Mouse (Mus musculus) kidney, adult 2 months (tissue): Measurements from ENCODE around the gene Cyp2t4. TPM values are rescaled to one million over a fixed set of nuclear protein-coding genes. Genes with fewer than 3 reads are reported as not detected.

ENCODE experiments used
- DNase-seq: peaks from one replicate; pipeline ENCODE4 v3.0.0; 2021
- H3K27ac ChIP-seq: fragments of 200-500 bp; 2 replicates; pipeline ENCODE4 v1.5.1; 2012; ENCODE audit warnings: low read depth, low read length, control low read depth, inconsistent platforms; ENCODE audit not compliant: insufficient read depth
- H3K27me3 ChIP-seq: fragments of 200-500 bp; replicated peaks from 2 replicates; pipeline ENCODE4 v1.6.1; 2012; ENCODE audit warnings: mild to moderate bottlenecking, moderate library complexity, low read length, inconsistent platforms; ENCODE audit not compliant: control insufficient read depth, insufficient read depth
- H3K36me3 ChIP-seq: fragments of 200-500 bp; 2 replicates; pipeline ENCODE4 v1.6.1; 2012; ENCODE audit warnings: mild to moderate bottlenecking, moderate library complexity, low read length, inconsistent platforms; ENCODE audit not compliant: control insufficient read depth, insufficient read depth
- H3K4me1 ChIP-seq: fragments of 200-500 bp; 2 replicates; pipeline ENCODE4 v1.6.1; 2011; ENCODE audit warnings: low read length; ENCODE audit not compliant: control insufficient read depth, insufficient read depth
- H3K4me3 ChIP-seq: fragments of 200-500 bp; 2 replicates; pipeline ENCODE4 v1.5.1; 2011; ENCODE audit warnings: mild to moderate bottlenecking, low read depth, low read length, control low read depth; ENCODE audit not compliant: insufficient read depth
- CTCF ChIP-seq: fragments of 200-500 bp; conservative IDR thresholded peaks from 2 replicates; pipeline ENCODE4 v1.5.1; 2011; ENCODE audit warnings: low read depth, mild to moderate bottlenecking, control low read depth, low read length, moderate library complexity, mixed read lengths; ENCODE audit not compliant: insufficient read depth, insufficient read length
- POLR2A ChIP-seq: fragments of 200-500 bp; IDR thresholded peaks from one replicate; pipeline ENCODE4 v1.6.1; 2011; ENCODE audit warnings: low read depth, low read length, control low read depth
- whole genome bisulfite sequencing: fragments of 180-500 bp; shearing (Covaris S2); methylation state at CpG from one replicate; pipeline ENCODE4 v1.1.7; 2018; 5-methylcytosine and 5-hydroxymethylcytosine counted together
- polyA plus RNA-seq: library from polyadenylated mRNA; depleted of rRNA; stranded (reverse); fragments of >200 nt; gene quantifications from 2 replicates; pipeline ENCODE4 v1.2.3, GENCODE M21; 2012

The Cyp2t4 gene
- polyA plus RNA-seq, 1 experiment, result not detected

- Histone ChIP-seq H3K27ac (no peak overlapping the region), H3K4me1 (peaks cover 11% of the 10 kb centered on the region; the same call in 1 of the 2 replicates), H3K4me3 (no peak overlapping the region), H3K36me3 (no peaks in the 10 kb centered on the region), H3K27me3 (no peaks in the 10 kb centered on the region)
- TF ChIP-seq POLR2A (no peak), CTCF (peak; percentile 30; the same call in 1 of the 2 replicates)
- WGBS, result 9% methylated on average over 10 of the region's 10 CpGs
- DNase-seq, result peak; percentile 68
Observed at GRCm38 (mm10) chr7:27132588-27132987, 20.9 kb upstream of the Cyp2t4 start.

- Histone ChIP-seq H3K27me3 (no peaks in the 10 kb centered on the region), H3K27ac (no peak overlapping the region), H3K4me3 (no peak overlapping the region), H3K4me1 (peaks cover 11% of the 10 kb centered on the region; the same call in 1 of the 2 replicates), H3K36me3 (no peaks in the 10 kb centered on the region)
- TF ChIP-seq CTCF, result no peak
- no peak for TF ChIP-seq POLR2A
- DNase-seq, result peak; percentile 74
- WGBS, result 42% methylated on average over 12 of the region's 12 CpGs
Observed at GRCm38 (mm10) chr7:27133156-27133555, 20.4 kb upstream of the Cyp2t4 start.

- Histone ChIP-seq H3K4me1 (peaks cover 9% of the 10 kb centered on the region; the same call in 1 of the 2 replicates), H3K4me3 (no peak overlapping the region), H3K36me3 (no peaks in the 10 kb centered on the region), H3K27ac (no peak overlapping the region), H3K27me3 (no peaks in the 10 kb centered on the region)
- TF ChIP-seq CTCF, result no peak
- TF ChIP-seq POLR2A, result no peak
- DNase-seq, result no peak
- WGBS, result 69% methylated on average over 4 of the region's 4 CpGs
Observed at GRCm38 (mm10) chr7:27133757-27134156, 19.8 kb upstream of the Cyp2t4 start.

GRCm38 (mm10) chr7:27136410-27136996 is 17.0 kb upstream of the Cyp2t4 start:
- no peaks in the 10 kb centered on the region for H3K27me3 ChIP-seq
- H3K36me3 ChIP-seq, result no peaks in the 10 kb centered on the region
- 28% methylated on average over 8 of the region's 8 CpGs for WGBS
- H3K4me3 ChIP-seq, result no peak overlapping the region
- no peaks in the 10 kb centered on the region for H3K4me1 ChIP-seq
- DNase-seq, result no peak
- no peak overlapping the region for H3K27ac ChIP-seq
- no peak for TF ChIP-seq CTCF

- Histone ChIP-seq H3K27me3 (no peaks in the 10 kb centered on the region), H3K36me3 (no peaks in the 10 kb centered on the region), H3K4me1 (peaks cover 12% of the 10 kb centered on the region), H3K27ac (no peak overlapping the region), H3K4me3 (no peak overlapping the region)
- no peak for DNase-seq
- TF ChIP-seq CTCF (no peak), POLR2A (no peak)
- WGBS, result 82% methylated on average over 13 of the region's 13 CpGs
Observed at GRCm38 (mm10) chr7:27156005-27156404, 2.5 kb downstream of the Cyp2t4 start.

GRCm38 (mm10) chr7:27158171-27158570 is 4.7 kb downstream of the Cyp2t4 start:
- 92% methylated on average over 9 of the region's 9 CpGs for WGBS
- no peak for TF ChIP-seq POLR2A
- TF ChIP-seq CTCF, result no peak

GRCm38 (mm10) chr7:27159256-27159655 is 5.7 kb downstream of the Cyp2t4 start:
- no peaks in the 10 kb centered on the region for H3K36me3 ChIP-seq

More at GRCm38 (mm10) chr7:27158171-27158570, 4.7 kb downstream of the Cyp2t4 start:
- Histone ChIP-seq H3K27me3 (no peaks in the 10 kb centered on the region), H3K4me1 (peaks cover 23% of the 10 kb centered on the region), H3K36me3 (no peaks in the 10 kb centered on the region), H3K4me3 (no peak overlapping the region), H3K27ac (no peak overlapping the region)
- DNase-seq, result no peak

GRCm38 (mm10) chr7:27159882-27160281 is 6.4 kb downstream of the Cyp2t4 start:
- WGBS, result 7% methylated on average over 8 of the region's 8 CpGs

More at GRCm38 (mm10) chr7:27159256-27159655, 5.7 kb downstream of the Cyp2t4 start:
- H3K27me3 ChIP-seq, result no peaks in the 10 kb centered on the region
- WGBS, result 92% methylated on average over 6 of the region's 6 CpGs
- DNase-seq, result no peak
- peaks cover 22% of the 10 kb centered on the region for H3K4me1 ChIP-seq
- no peak overlapping the region for H3K4me3 ChIP-seq
- H3K27ac ChIP-seq, result no peak overlapping the region
- TF ChIP-seq POLR2A, result no peak
- no peak for TF ChIP-seq CTCF

More at GRCm38 (mm10) chr7:27159882-27160281, 6.4 kb downstream of the Cyp2t4 start:
- H3K27ac ChIP-seq, result peak overlapping the region; percentile 51; the same call in 1 of the 2 replicates
- peaks cover 28% of the 10 kb centered on the region for H3K4me1 ChIP-seq
- TF ChIP-seq CTCF, result peak; percentile 90
- no peak for TF ChIP-seq POLR2A
- DNase-seq, result peak; percentile 95
- no peak overlapping the region for H3K4me3 ChIP-seq
- no peaks in the 10 kb centered on the region for H3K27me3 ChIP-seq
- H3K36me3 ChIP-seq, result no peaks in the 10 kb centered on the region; the same call in 1 of the 2 replicates
